21 mouse cellular contexts compared by ENCODE assay signal in genomic region chr14:57616339-57616965, GRCm38 (mm10). TPM values are rescaled to one million over a fixed set of nuclear protein-coding genes. Genes with fewer than 3 reads are reported as not detected.
DNase-seq lines count a peak whose midpoint lies in the region; ATAC-seq and TF ChIP-seq lines count a peak whose summit lies in the region.
"Had no signal": no experiment of that assay in that cellular context is flagged by ENCODE, and none has a peak within 500 bp of the region (broad histone marks: within the 10 kb centered on the region; RNA-seq: fewer than 3 reads in every experiment).

No protein-coding gene starts in this region.

- H3ac ChIP-seq in myocyte (ENCODE audit: control insufficient read depth, insufficient read length), result no peak overlapping the region

- H3K9me3 ChIP-seq in lung, postnatal 0 days (ENCODE audit: low read length), result no peaks in the 10 kb centered on the region
- no peaks in the 10 kb centered on the region for H3K9me3 ChIP-seq in forebrain, embryonic 14.5 days (replicated peaks; ENCODE audit: control insufficient read depth, low read length)
- H3K9me3 ChIP-seq: heart, embryonic 15.5 days; hindbrain, embryonic 10.5 days; liver, embryonic 13.5 days; megakaryocyte, embryonic 14.5 days; stomach, embryonic 15.5 days had no signal

- H3K4me3 ChIP-seq in gastrocnemius, adult 2 months, result peak overlapping the region; percentile 26
- no peak overlapping the region for H3K4me3 ChIP-seq in lung, postnatal 0 days (ENCODE audit: low read depth, low read length)
- no peak overlapping the region for H3K4me3 ChIP-seq in lung, adult 2 months (replicated peaks; ENCODE audit: extremely low read depth, low read depth, low read length)
- H3K4me3 ChIP-seq in myocyte, result no peak overlapping the region
- no peak overlapping the region for H3K4me3 ChIP-seq in forebrain, embryonic 14.5 days (ENCODE audit: low read depth, low read length)
- H3K4me3 ChIP-seq: heart, embryonic 15.5 days; hindbrain, embryonic 10.5 days; liver, embryonic 13.5 days; megakaryocyte, embryonic 14.5 days; stomach, embryonic 15.5 days had no signal

- H3K9ac ChIP-seq in lung, postnatal 0 days (replicated peaks; ENCODE audit: low read depth), result no peak overlapping the region
- no peak overlapping the region for H3K9ac ChIP-seq in forebrain, embryonic 14.5 days (ENCODE audit: low read length)
- H3K9ac ChIP-seq: heart, embryonic 15.5 days; liver, embryonic 13.5 days; stomach, embryonic 15.5 days had no signal

- no peaks in the 10 kb centered on the region for H3K36me3 ChIP-seq in lung, postnatal 0 days (ENCODE audit: insufficient read depth, low read length)
- peaks cover 12% of the 10 kb centered on the region for H3K36me3 ChIP-seq in myocyte (ENCODE audit: control insufficient read depth, insufficient read depth)
- H3K36me3 ChIP-seq in forebrain, embryonic 14.5 days (ENCODE audit: control insufficient read depth, insufficient read depth, low read length), result 0 out of 2 replicates have a peak, but pooled peaks cover 2% of the 10 kb centered on the region
- H3K36me3 ChIP-seq: stomach, embryonic 15.5 days had no signal

- 45% methylated on average over 6 of the region's 6 CpGs for WGBS in lung, postnatal 0 days
- WGBS in lung, adult 2 months, result 32% methylated on average over 6 of the region's 6 CpGs
- WGBS in forebrain, embryonic 14.5 days, result 72% methylated on average over 6 of the region's 6 CpGs

- TF ChIP-seq CTCF in gastrocnemius, adult 2 months (IDR thresholded peaks at IDR 0.05), result no peak
- peak; percentile 12; the same call in 1 of the 2 replicates for TF ChIP-seq CTCF in lung, postnatal 0 days (IDR thresholded peaks at IDR 0.05)
- TF ChIP-seq CTCF in lung, adult 2 months (IDR thresholded peaks at IDR 0.05; ENCODE audit: insufficient read depth, low read length), result no peak

- TF ChIP-seq POLR2A in lung, adult 2 months (IDR thresholded peaks at IDR 0.05; ENCODE audit: borderline replicate concordance, extremely low read depth, low read depth, low read length), result no peak
- no peak for TF ChIP-seq POLR2A in myocyte (IDR thresholded peaks at IDR 0.05; ENCODE audit: insufficient read length, low read depth)

- no peak overlapping the region for H3K4me2 ChIP-seq in lung, postnatal 0 days (replicated peaks; ENCODE audit: low read depth, low read length)
- peak overlapping the region; percentile 51 for H3K4me2 ChIP-seq in myocyte (ENCODE audit: low read depth)
- H3K4me2 ChIP-seq in forebrain, embryonic 14.5 days (ENCODE audit: low read length), result no peak overlapping the region
- H3K4me2 ChIP-seq: heart, embryonic 15.5 days; liver, embryonic 13.5 days; stomach, embryonic 15.5 days had no signal

- intact Hi-C loops in gastrocnemius, adult 2 months (cut with DNase I), result no loop called here

- H3K27ac ChIP-seq in gastrocnemius, adult 2 months, result peak overlapping the region; percentile 71
- peak overlapping the region; percentile 11; the same call in 1 of the 2 replicates for H3K27ac ChIP-seq in lung, postnatal 0 days (ENCODE audit: low read length)
- H3K27ac ChIP-seq in forebrain, embryonic 14.5 days (ENCODE audit: low read depth, low read length), result no peak overlapping the region
- H3K27ac ChIP-seq: heart, embryonic 15.5 days; hindbrain, embryonic 10.5 days; liver, embryonic 13.5 days; stomach, embryonic 15.5 days had no signal

- no peaks in the 10 kb centered on the region for H3K79me2 ChIP-seq in myocyte (ENCODE audit: control insufficient read depth, insufficient read depth)

- ATAC-seq in lung, postnatal 0 days, result peak; percentile 43
- ATAC-seq in forebrain, embryonic 14.5 days, result no peak
- ATAC-seq: intestine, embryonic 16.5 days had no signal

- no peaks in the 10 kb centered on the region for H3K27me3 ChIP-seq in lung, postnatal 0 days (replicated peaks; ENCODE audit: insufficient read depth, low read length)
- H3K27me3 ChIP-seq in myocyte (ENCODE audit: control insufficient read depth, insufficient read depth, insufficient read length), result no peaks in the 10 kb centered on the region
- H3K27me3 ChIP-seq in forebrain, embryonic 14.5 days (replicated peaks; ENCODE audit: control insufficient read depth, insufficient read depth, low read length), result no peaks in the 10 kb centered on the region
- H3K27me3 ChIP-seq: heart, embryonic 15.5 days; liver, embryonic 13.5 days; megakaryocyte, embryonic 14.5 days; stomach, embryonic 15.5 days had no signal

- no peaks in the 10 kb centered on the region for H3K4me1 ChIP-seq in lung, postnatal 0 days (ENCODE audit: insufficient read depth, low read depth, low read length)
- peaks cover 5% of the 10 kb centered on the region for H3K4me1 ChIP-seq in lung, adult 2 months (ENCODE audit: control insufficient read depth, insufficient read depth, low read length)
- H3K4me1 ChIP-seq in forebrain, embryonic 14.5 days (ENCODE audit: control insufficient read depth, insufficient read depth, low read length), result peaks cover 6% of the 10 kb centered on the region
- H3K4me1 ChIP-seq: hindbrain, embryonic 10.5 days; liver, embryonic 13.5 days had no signal

- peak; percentile 33 for DNase-seq in gastrocnemius, adult 2 months
- no peak for DNase-seq in gastrocnemius, postnatal 10 days
- peak; percentile 49 for DNase-seq in lung, postnatal 0 days (ENCODE audit: low spot score)
- no peak for DNase-seq in lung, adult 2 months
- DNase-seq in T-cell, adult 2 months (ENCODE audit: low spot score), result peak; percentile 24
- DNase-seq in retina, postnatal 1 day, result no peak
- no peak for DNase-seq in forebrain, embryonic 14.5 days (ENCODE audit: low spot score)
- DNase-seq: adrenal gland, postnatal 25 days; B cell, adult 2 months; cerebellum, postnatal 36 days; heart, adult 11 months; kidney, postnatal 14 days; liver, embryonic 13.5 days; right cerebral cortex, adult 18-20 months; spleen, adult 18-20 months had no signal

- no peak for TF ChIP-seq EP300 in lung, postnatal 0 days (IDR thresholded peaks at IDR 0.05)

TF ChIP-seq in myocyte, 11 proteins besides CTCF, POLR2A, EP300 and RAD21:
- TF ChIP-seq MYOG (IDR thresholded peaks at IDR 0.05; ENCODE audit: control insufficient read depth in 1 of 3, insufficient read depth in 1 of 3, insufficient read length in 2 of 3, low read depth in 2 of 3) (peak in 2 of 3 experiments; percentile 50 to 80), USF1 (IDR thresholded peaks at IDR 0.05; ENCODE audit: low read depth) (no peak), REST (IDR thresholded peaks at IDR 0.05; ENCODE audit: insufficient read depth, insufficient read length) (no peak), TCF12 (IDR thresholded peaks at IDR 0.05; ENCODE audit: insufficient read depth, poor library complexity, severe bottlenecking) (peak; percentile 87), MYOD1 (IDR thresholded peaks at IDR 0.05; ENCODE audit: control insufficient read depth in 1 of 3, insufficient read length in 2 of 3, low read depth in 2 of 3) (peak; percentile 37 to 88 (median 85)), SRF (IDR thresholded peaks at IDR 0.05; ENCODE audit: control insufficient read depth, insufficient read length, low read depth) (no peak), TCF3 (IDR thresholded peaks at IDR 0.05; ENCODE audit: insufficient read length, low read depth) (peak; percentile 58), MAX (IDR thresholded peaks at IDR 0.05; ENCODE audit: low read depth) (no peak), POLR2AphosphoS2 (IDR thresholded peaks at IDR 0.05; ENCODE audit: insufficient read length, low read depth) (no peak), CEBPB (IDR thresholded peaks at IDR 0.05; ENCODE audit: insufficient read depth, poor library complexity, severe bottlenecking) (no peak), E2F4 (IDR thresholded peaks at IDR 0.05; ENCODE audit: insufficient read depth) (no peak)

RNA-seq across cellular contexts. Expression of gene Eef1akmt1, which starts 45.0 kb away (rescaled TPM):
- total RNA-seq in gastrocnemius, adult 2 months (2021), result 10 to 100 TPM; 36.1 to 37.1 TPM
- total RNA-seq in gastrocnemius, postnatal 10 days (2021), result 10 to 100 TPM; 23.2 to 27.4 TPM
- polyA plus RNA-seq in lung, postnatal 0 days (2015; fragmentation: Nextera tagmentation; extraction: Ambion mirVana), result 64.1 and 69.9 TPM in 2 replicates
- 9.3 and 18.2 TPM in 2 replicates for polyA plus RNA-seq in lung, adult 2 months (2012; rRNA removed)
- polyA plus RNA-seq in myocyte (2012; fragmentation: generic; extraction: Trizol), result 52.3 TPM
- 116 and 132 TPM in 2 replicates for polyA plus RNA-seq in forebrain, embryonic 14.5 days (2014; fragmentation: Nextera tagmentation; extraction: Ambion mirVana)

RNA-seq across cellular contexts. Expression of gene Xpo4, which starts 48.8 kb away (rescaled TPM):
- total RNA-seq in gastrocnemius, adult 2 months (2021), result 10 to 100 TPM in 1 of 2 experiments, 1 to 10 TPM in 1; 8.4 to 17.8 TPM
- 10 to 100 TPM; 12.3 to 17.0 TPM for total RNA-seq in gastrocnemius, postnatal 10 days (2021)
- polyA plus RNA-seq in lung, postnatal 0 days (2015; fragmentation: Nextera tagmentation; extraction: Ambion mirVana), result 6.4 and 7.0 TPM in 2 replicates
- polyA plus RNA-seq in lung, adult 2 months (2012; rRNA removed), result 2.3 and 3.8 TPM in 2 replicates
- 3.0 TPM for polyA plus RNA-seq in myocyte (2012; fragmentation: generic; extraction: Trizol)
- 13.7 and 16.1 TPM in 2 replicates for polyA plus RNA-seq in forebrain, embryonic 14.5 days (2014; fragmentation: Nextera tagmentation; extraction: Ambion mirVana)

Comparison
In these comparisons a context has a peak if more than half of its experiments do, and no peak if none do; other contexts are left out.
1. DNase-seq: peak in gastrocnemius, adult 2 months (single experiment), lung, postnatal 0 days (single experiment) and T-cell, adult 2 months (single experiment); none in gastrocnemius, postnatal 10 days (single experiment), lung, adult 2 months (single experiment), retina, postnatal 1 day (single experiment) and forebrain, embryonic 14.5 days (single experiment).